Mouse (Mus musculus) ZHBTc4 (cell line): Measurements from ENCODE around the gene Chst4.

Experiments
- DNase-seq: peaks from one replicate; pipeline ENCODE4 v3.0.0-alpha.2; 2011; ENCODE audit warnings: low read depth, low spot score

Chst4 gene

DNA sequence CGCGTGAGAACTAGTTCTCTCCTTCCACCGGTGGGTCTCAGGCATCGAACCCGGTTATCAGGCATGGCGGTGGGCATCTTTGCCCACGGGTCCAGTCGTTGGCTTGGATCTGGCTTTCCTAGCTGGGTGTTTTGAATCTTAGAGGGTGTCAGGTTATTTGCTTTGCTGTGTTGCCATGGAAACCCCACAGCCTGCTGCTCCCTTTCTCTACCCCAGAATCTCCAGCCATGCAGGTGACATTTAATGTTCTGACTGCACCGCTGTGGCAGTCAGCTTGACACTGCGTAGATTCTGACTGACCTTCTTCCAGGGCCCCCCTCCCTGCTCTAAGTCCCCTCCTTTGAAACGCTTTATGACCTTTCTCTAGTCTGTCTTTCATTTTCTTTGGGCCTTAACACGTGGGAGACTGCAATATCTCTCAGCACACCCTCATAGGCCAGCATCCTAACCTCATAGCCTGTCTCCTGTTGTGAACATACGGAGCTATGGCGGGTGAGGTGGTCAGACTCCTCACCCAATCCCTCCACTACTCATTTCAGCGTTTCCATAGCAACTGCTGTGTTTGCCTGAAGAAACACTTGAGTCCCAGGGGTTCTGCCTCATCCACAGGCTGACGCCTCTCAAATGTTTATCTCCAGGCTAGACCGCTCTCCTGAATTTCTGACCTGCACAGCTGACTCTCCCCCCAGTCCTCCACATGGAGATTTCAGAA, 33.1 kb downstream of the Chst4 start:
- peak; percentile 28 for DNase-seq

- DNase-seq, result no peak
Observed at GRCm38 (mm10) chr8:110004300-110004699, 35.2 kb downstream of the Chst4 start.

- DNase-seq, result peak; percentile 80
Observed at GRCm38 (mm10) chr8:110002953-110003352, 36.6 kb downstream of the Chst4 start.

- no peak for DNase-seq
Observed at GRCm38 (mm10) chr8:109999974-110000373, 39.6 kb downstream of the Chst4 start.

GRCm38 (mm10) chr8:109998066-109998465, 41.5 kb downstream of the Chst4 start:
- DNase-seq, result no peak

DNA sequence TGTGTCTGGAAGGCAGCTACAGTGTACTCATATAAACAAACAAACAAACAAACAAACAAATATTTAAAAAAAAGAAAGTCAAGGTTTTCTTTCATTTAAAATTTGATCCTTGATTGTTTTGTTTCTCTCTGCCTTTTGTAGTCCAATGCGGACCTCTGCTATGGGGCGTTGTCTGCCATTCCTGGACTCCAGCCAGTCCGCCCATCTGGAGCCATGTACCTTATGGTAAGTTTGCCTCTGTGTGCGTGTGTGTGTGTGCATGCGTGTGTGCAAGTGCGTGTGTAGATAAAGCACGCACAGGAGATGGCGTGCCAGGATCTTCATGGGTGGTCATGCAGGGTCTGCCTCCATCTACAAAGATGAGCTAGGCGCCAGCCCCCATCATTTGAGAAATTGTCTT, 42.2 kb downstream of the Chst4 start:
- DNase-seq, result no peak

DNA sequence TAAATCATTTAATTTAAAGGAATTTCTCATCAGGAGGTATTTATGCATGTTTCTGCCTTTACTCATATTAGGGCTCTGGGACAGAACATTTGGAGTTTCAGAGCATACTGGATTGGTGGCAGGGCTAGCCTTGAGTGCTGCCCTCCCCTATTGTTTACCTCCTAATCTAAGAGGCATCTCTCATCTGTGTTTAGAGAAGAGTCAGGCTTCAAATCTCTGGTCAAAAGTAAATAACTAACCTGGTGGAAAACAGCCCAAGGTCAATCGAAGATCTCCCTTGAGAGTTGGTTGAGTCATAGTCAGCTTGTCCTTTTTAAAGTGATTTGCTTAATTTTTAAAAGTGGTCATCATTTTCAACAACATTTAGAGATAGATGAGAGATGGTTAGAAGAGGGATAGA, 46.6 kb downstream of the Chst4 start:
- no peak for DNase-seq

GRCm38 (mm10) chr8:109992166-109992565, 47.4 kb downstream of the Chst4 start:
- no peak for DNase-seq

GRCm38 (mm10) chr8:109990224-109990623, 49.3 kb downstream of the Chst4 start, which contains the start of gene Tat:
Gene Tat (plus strand): TSS chr8:109990437.
- DNase-seq, result no peak

DNA sequence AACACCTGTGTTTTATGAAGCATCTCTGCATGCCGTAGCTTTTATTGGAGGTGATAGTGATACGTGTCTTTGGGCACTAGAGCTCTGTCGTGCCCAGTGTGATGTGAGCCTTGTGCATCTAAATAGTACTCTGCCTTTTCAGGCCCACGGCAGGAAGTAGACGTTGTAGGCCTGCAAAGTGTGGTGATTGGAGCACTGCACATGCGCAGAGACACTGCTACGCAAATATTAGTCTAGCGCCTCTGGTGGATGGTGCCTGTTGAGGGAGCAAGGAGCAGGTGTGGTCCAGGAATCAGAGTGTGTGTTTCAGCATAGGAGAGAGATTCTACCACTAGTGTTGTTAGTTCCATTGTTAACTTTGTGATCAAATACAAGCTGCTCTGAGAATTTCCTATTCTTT, 50.4 kb downstream of the Chst4 start:
- no peak for DNase-seq

DNA sequence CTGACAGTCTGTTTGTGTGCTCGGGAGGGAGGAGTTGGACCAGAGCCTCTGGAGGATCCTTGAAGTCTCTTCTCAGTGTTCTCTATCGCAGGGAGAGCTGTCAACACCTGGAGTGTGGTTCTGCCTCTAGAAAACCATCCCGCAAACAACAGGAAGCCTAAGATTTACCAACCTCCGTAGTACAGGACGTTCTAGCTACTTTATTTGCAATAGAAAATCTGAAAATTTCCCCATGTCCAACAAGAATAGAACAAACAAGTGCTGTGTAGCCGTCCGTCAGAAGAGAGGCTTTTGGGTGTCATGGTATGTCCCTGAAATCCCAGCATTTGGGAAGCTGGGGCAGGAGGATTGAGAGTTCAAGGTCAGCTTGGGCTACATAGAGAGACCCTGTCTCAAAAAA, 51.8 kb downstream of the Chst4 start:
- no peak for DNase-seq

GRCm38 (mm10) chr8:109986384-109986783, 53.2 kb downstream of the Chst4 start:
- no peak for DNase-seq

DNA sequence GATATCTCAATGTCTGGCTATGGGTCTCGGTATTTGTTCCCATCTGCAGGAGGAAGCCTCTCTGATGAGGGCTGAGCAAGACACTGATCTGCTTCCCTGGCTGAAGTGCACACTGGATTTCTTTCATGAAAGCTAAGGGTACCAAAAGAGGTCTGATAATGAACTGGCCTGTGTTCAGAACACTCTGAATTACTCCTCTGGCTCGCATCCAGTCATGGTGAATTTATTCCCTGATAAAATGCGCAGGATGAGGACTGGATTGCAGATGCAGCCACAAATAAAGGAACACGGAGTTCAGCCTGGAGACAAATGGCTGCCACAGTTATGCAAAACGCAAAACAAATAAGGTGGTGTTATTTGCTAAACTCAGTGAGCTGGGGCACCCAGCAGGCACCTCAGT, 55.6 kb downstream of the Chst4 start:
- no peak for DNase-seq

DNA sequence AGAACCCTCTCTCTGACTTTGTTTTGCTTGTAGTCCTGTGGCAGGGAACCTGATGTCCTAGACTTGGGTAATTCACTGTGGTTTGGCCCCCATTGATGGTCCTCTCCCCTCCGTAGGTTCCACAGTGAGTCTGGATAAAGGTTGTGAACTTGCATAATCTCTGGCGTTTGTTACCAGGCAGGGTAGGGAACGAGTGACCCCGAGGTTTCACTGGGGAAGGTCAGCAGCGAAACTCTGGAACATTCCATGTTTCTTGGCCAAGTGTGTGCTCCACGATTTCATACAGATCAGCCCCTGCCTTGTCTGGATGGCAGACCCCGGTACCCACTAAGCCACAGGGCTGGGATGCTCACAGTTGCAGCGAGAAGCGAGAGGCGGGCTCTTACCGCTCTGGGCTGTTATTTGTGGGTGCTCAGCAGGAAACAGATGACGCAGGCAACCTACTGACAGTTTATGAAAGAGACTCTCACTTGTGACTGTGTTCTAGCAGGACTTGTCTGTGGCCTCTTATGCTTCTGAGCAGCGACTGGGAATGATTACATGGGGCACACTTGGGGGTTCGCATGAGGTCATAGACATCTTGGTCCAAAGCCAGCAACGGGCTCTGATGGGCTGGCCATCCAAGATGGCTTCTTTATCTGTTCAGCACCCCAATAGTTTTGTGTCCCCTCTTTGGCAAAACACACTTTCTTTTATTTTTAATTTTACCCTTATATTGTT, 57.0 kb downstream of the Chst4 start:
- DNase-seq, result no peak

DNA sequence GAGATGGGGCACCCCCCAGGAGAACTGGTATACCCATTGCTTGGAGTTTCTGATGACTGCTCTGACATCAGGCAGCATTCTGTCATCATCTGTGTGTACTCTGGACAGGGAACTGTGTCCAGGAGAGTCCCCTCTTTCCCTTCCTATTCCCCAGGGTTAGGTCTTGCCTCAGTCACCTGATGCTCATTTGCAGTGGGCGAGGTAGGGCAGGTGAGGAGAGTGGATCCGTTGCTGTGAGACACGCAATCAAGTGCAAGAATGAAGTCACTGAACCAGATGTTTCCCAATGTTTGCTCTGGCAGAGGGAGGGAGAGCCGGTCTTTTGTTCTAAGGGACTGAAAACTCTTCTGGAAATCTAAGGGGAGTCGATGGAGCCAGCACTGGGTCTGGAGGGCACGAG, 60.2 kb downstream of the Chst4 start:
- DNase-seq, result no peak
